Mouse (Mus musculus): ENCODE results near the gene Ints3. TPM values are rescaled to one million over a fixed set of nuclear protein-coding genes. Genes with fewer than 3 reads are reported as not detected.

Ints3 gene
- polyA plus RNA-seq, 1 experiment, result 20.4 TPM

GRCm38 (mm10) chr3:90446389-90447122, 13.1 kb upstream of the Ints3 start:
- H3K4me3 ChIP-seq (ENCODE audit: insufficient read depth, low read length), result no peak overlapping the region
- H3K4me1 ChIP-seq (ENCODE audit: control insufficient read depth, insufficient read depth, low read length), result peaks cover 5% of the 10 kb centered on the region
- H3K27ac ChIP-seq (ENCODE audit: insufficient read depth, low read depth, low read length), result peak overlapping the region; percentile 35
- TF ChIP-seq CTCF (IDR thresholded peaks at IDR 0.05; ENCODE audit: low read depth, low read length) (no peak), POLR2A (IDR thresholded peaks at IDR 0.05; ENCODE audit: borderline replicate concordance, low read depth, low read length) (no peak)

GRCm38 (mm10) chr3:90445417-90446200, 12.2 kb upstream of the Ints3 start:
- no peaks in the 10 kb centered on the region; the same call in 1 of the 2 replicates for H3K4me1 ChIP-seq (ENCODE audit: control insufficient read depth, insufficient read depth, low read length)
- no peak overlapping the region for H3K4me3 ChIP-seq (ENCODE audit: insufficient read depth, low read length)
- TF ChIP-seq CTCF (IDR thresholded peaks at IDR 0.05; ENCODE audit: low read depth, low read length) (no peak), POLR2A (IDR thresholded peaks at IDR 0.05; ENCODE audit: borderline replicate concordance, low read depth, low read length) (no peak)
- peak overlapping the region; percentile 55 for H3K27ac ChIP-seq (ENCODE audit: insufficient read depth, low read depth, low read length)

- TF ChIP-seq POLR2A (IDR thresholded peaks at IDR 0.05; ENCODE audit: borderline replicate concordance, low read depth, low read length) (no peak), CTCF (IDR thresholded peaks at IDR 0.05; ENCODE audit: low read depth, low read length) (no peak)
- Histone ChIP-seq H3K4me3 (ENCODE audit: insufficient read depth, low read length) (no peak overlapping the region), H3K4me1 (ENCODE audit: control insufficient read depth, insufficient read depth, low read length) (no peaks in the 10 kb centered on the region; the same call in 1 of the 2 replicates), H3K27ac (ENCODE audit: insufficient read depth, low read depth, low read length) (no peak overlapping the region)
These were observed 10.6 kb upstream of the Ints3 start for GRCm38 (mm10) chr3:90443977-90444376.

GRCm38 (mm10) chr3:90440756-90441155, 7.3 kb upstream of the Ints3 start:
- TF ChIP-seq POLR2A (IDR thresholded peaks at IDR 0.05; ENCODE audit: borderline replicate concordance, low read depth, low read length) (no peak), CTCF (IDR thresholded peaks at IDR 0.05; ENCODE audit: low read depth, low read length) (no peak)
- no peak overlapping the region for H3K27ac ChIP-seq (ENCODE audit: insufficient read depth, low read depth, low read length)
- H3K4me3 ChIP-seq (ENCODE audit: insufficient read depth, low read length), result no peak overlapping the region
- peaks cover 13% of the 10 kb centered on the region for H3K4me1 ChIP-seq (ENCODE audit: control insufficient read depth, insufficient read depth, low read length)

- Histone ChIP-seq H3K27ac (ENCODE audit: insufficient read depth, low read depth, low read length) (no peak overlapping the region), H3K4me1 (ENCODE audit: control insufficient read depth, insufficient read depth, low read length) (peaks cover 16% of the 10 kb centered on the region), H3K4me3 (ENCODE audit: insufficient read depth, low read length) (no peak overlapping the region)
- TF ChIP-seq POLR2A (IDR thresholded peaks at IDR 0.05; ENCODE audit: borderline replicate concordance, low read depth, low read length), result no peak
- TF ChIP-seq CTCF (IDR thresholded peaks at IDR 0.05; ENCODE audit: low read depth, low read length), result no peak
These were observed 3.7 kb upstream of the Ints3 start for GRCm38 (mm10) chr3:90437131-90437530.

- H3K4me3 ChIP-seq (ENCODE audit: insufficient read depth, low read length), result peak overlapping the region; percentile 70
- H3K4me1 ChIP-seq (ENCODE audit: control insufficient read depth, insufficient read depth, low read length), result peaks cover 32% of the 10 kb centered on the region
- TF ChIP-seq POLR2A (IDR thresholded peaks at IDR 0.05; ENCODE audit: borderline replicate concordance, low read depth, low read length) (no peak), CTCF (IDR thresholded peaks at IDR 0.05; ENCODE audit: low read depth, low read length) (no peak)
- peak overlapping the region; percentile 39; the same call in 1 of the 2 replicates for H3K27ac ChIP-seq (ENCODE audit: insufficient read depth, low read depth, low read length)
These were observed 780 bp upstream of the Ints3 start for GRCm38 (mm10) chr3:90434073-90434730.

- TF ChIP-seq CTCF (IDR thresholded peaks at IDR 0.05; ENCODE audit: low read depth, low read length), result no peak
- no peak for TF ChIP-seq POLR2A (IDR thresholded peaks at IDR 0.05; ENCODE audit: borderline replicate concordance, low read depth, low read length)
- Histone ChIP-seq H3K27ac (ENCODE audit: insufficient read depth, low read depth, low read length) (peak overlapping the region; percentile 90), H3K4me1 (ENCODE audit: control insufficient read depth, insufficient read depth, low read length) (peaks cover 24% of the 10 kb centered on the region), H3K4me3 (ENCODE audit: insufficient read depth, low read length) (peak overlapping the region; percentile 72)
These were observed 607 bp downstream of the Ints3 start for GRCm38 (mm10) chr3:90432811-90433219.

- H3K4me1 ChIP-seq (ENCODE audit: control insufficient read depth, insufficient read depth, low read length), result peaks cover 20% of the 10 kb centered on the region
These were observed 1.1 kb downstream of the Ints3 start for GRCm38 (mm10) chr3:90432348-90432747.

GRCm38 (mm10) chr3:90429576-90429975, 3.8 kb downstream of the Ints3 start:
- Histone ChIP-seq H3K4me1 (ENCODE audit: control insufficient read depth, insufficient read depth, low read length) (peaks cover 19% of the 10 kb centered on the region), H3K27ac (ENCODE audit: insufficient read depth, low read depth, low read length) (no peak overlapping the region), H3K4me3 (ENCODE audit: insufficient read depth, low read length) (no peak overlapping the region)
- TF ChIP-seq CTCF (IDR thresholded peaks at IDR 0.05; ENCODE audit: low read depth, low read length) (no peak), POLR2A (IDR thresholded peaks at IDR 0.05; ENCODE audit: borderline replicate concordance, low read depth, low read length) (no peak)

More at GRCm38 (mm10) chr3:90432348-90432747, 1.1 kb downstream of the Ints3 start:
- TF ChIP-seq POLR2A (IDR thresholded peaks at IDR 0.05; ENCODE audit: borderline replicate concordance, low read depth, low read length) (no peak), CTCF (IDR thresholded peaks at IDR 0.05; ENCODE audit: low read depth, low read length) (no peak)
- Histone ChIP-seq H3K4me3 (ENCODE audit: insufficient read depth, low read length) (peak overlapping the region; percentile 72), H3K27ac (ENCODE audit: insufficient read depth, low read depth, low read length) (peak overlapping the region; percentile 90; the same call in 1 of the 2 replicates)
